Mouse (Mus musculus): ENCODE measurements around the gene Epb41l4b. TPM values are rescaled to one million over a fixed set of nuclear protein-coding genes. Genes with fewer than 3 reads are reported as not detected.

Gene Epb41l4b
- total and polyA plus RNA-seq, 2 experiments from 2014 or later = 4.2 to 14.7 TPM

GRCm38 (mm10) chr4:57088301-57088700 is 54.9 kb downstream of the Epb41l4b start:
- no peak overlapping the region for H3K4me2 ChIP-seq (ENCODE audit: low read depth, low read length)
- H3K9ac ChIP-seq (replicated peaks; ENCODE audit: low read length) = no peak overlapping the region
- ATAC-seq = no peak
- H3K9me3 ChIP-seq (ENCODE audit: low read length) = no peaks in the 10 kb centered on the region
- no peak for DNase-seq (ENCODE audit: low spot score)
- H3K27ac ChIP-seq = no peak overlapping the region
- 76% methylated on average over 4 of the region's 4 CpGs for WGBS
- peaks cover 6% of the 10 kb centered on the region for H3K4me1 ChIP-seq (ENCODE audit: insufficient read depth, low read length)
- H3K36me3 ChIP-seq (ENCODE audit: insufficient read depth, low read length) = no peaks in the 10 kb centered on the region
- no peak for TF ChIP-seq CTCF (IDR thresholded peaks at IDR 0.05; ENCODE audit: low read depth)
- no peaks in the 10 kb centered on the region for H3K27me3 ChIP-seq (ENCODE audit: insufficient read depth, low read length)
- no peak overlapping the region for H3K4me3 ChIP-seq (ENCODE audit: low read length)

GRCm38 (mm10) chr4:57085750-57086400 is 57.4 kb downstream of the Epb41l4b start:
- ATAC-seq = no peak

GRCm38 (mm10) chr4:57083653-57084052 is 59.6 kb downstream of the Epb41l4b start:
- TF ChIP-seq CTCF (IDR thresholded peaks at IDR 0.05; ENCODE audit: low read depth) = no peak
- no peak overlapping the region for H3K9ac ChIP-seq (replicated peaks; ENCODE audit: low read length)
- no peaks in the 10 kb centered on the region; the same call in 1 of the 2 replicates for H3K4me1 ChIP-seq (ENCODE audit: insufficient read depth, low read length)
- no peaks in the 10 kb centered on the region for H3K9me3 ChIP-seq (ENCODE audit: low read length)
- no peak overlapping the region for H3K27ac ChIP-seq
- no peak overlapping the region for H3K4me2 ChIP-seq (ENCODE audit: low read depth, low read length)
- no peaks in the 10 kb centered on the region for H3K27me3 ChIP-seq (ENCODE audit: insufficient read depth, low read length)
- H3K36me3 ChIP-seq (ENCODE audit: insufficient read depth, low read length) = no peaks in the 10 kb centered on the region
- no peak overlapping the region for H3K4me3 ChIP-seq (ENCODE audit: low read length)
- 68% methylated on average over 11 of the region's 11 CpGs for WGBS
- ATAC-seq (no peak), DNase-seq (ENCODE audit: low spot score) (no peak)

More at GRCm38 (mm10) chr4:57085750-57086400, 57.4 kb downstream of the Epb41l4b start:
- H3K9ac ChIP-seq (replicated peaks; ENCODE audit: low read length) = no peak overlapping the region
- no peak for TF ChIP-seq CTCF (IDR thresholded peaks at IDR 0.05; ENCODE audit: low read depth)
- 48% methylated on average over 10 of the region's 10 CpGs for WGBS
- H3K27me3 ChIP-seq (ENCODE audit: insufficient read depth, low read length) = no peaks in the 10 kb centered on the region
- H3K27ac ChIP-seq = no peak overlapping the region
- H3K36me3 ChIP-seq (ENCODE audit: insufficient read depth, low read length) = no peaks in the 10 kb centered on the region
- no peaks in the 10 kb centered on the region for H3K9me3 ChIP-seq (ENCODE audit: low read length)
- no peak overlapping the region for H3K4me3 ChIP-seq (ENCODE audit: low read length)
- no peak for DNase-seq (ENCODE audit: low spot score)
- H3K4me2 ChIP-seq (ENCODE audit: low read depth, low read length) = no peak overlapping the region
- no peaks in the 10 kb centered on the region; the same call in 1 of the 2 replicates for H3K4me1 ChIP-seq (ENCODE audit: insufficient read depth, low read length)

GRCm38 (mm10) chr4:57082775-57083428 is 60.3 kb downstream of the Epb41l4b start:
- WGBS = 64% methylated on average over 10 of the region's 10 CpGs
- ATAC-seq = 0 out of 2 replicates have a peak, but pooled peaks have one; percentile 27
- H3K27me3 ChIP-seq (ENCODE audit: insufficient read depth, low read length) = no peaks in the 10 kb centered on the region

GRCm38 (mm10) chr4:57081463-57081862 is 61.8 kb downstream of the Epb41l4b start:
- TF ChIP-seq CTCF (IDR thresholded peaks at IDR 0.05; ENCODE audit: low read depth) = no peak
- H3K4me2 ChIP-seq (ENCODE audit: low read depth, low read length) = no peak overlapping the region
- no peak overlapping the region for H3K4me3 ChIP-seq (ENCODE audit: low read length)
- no peaks in the 10 kb centered on the region for H3K9me3 ChIP-seq (ENCODE audit: low read length)
- DNase-seq (ENCODE audit: low spot score) (no peak), ATAC-seq (no peak)
- no peak overlapping the region for H3K9ac ChIP-seq (replicated peaks; ENCODE audit: low read length)
- H3K27me3 ChIP-seq (ENCODE audit: insufficient read depth, low read length) = no peaks in the 10 kb centered on the region
- H3K27ac ChIP-seq = no peak overlapping the region
- no peaks in the 10 kb centered on the region for H3K4me1 ChIP-seq (ENCODE audit: insufficient read depth, low read length)
- WGBS = 52% methylated on average over 7 of the region's 7 CpGs
- no peaks in the 10 kb centered on the region for H3K36me3 ChIP-seq (ENCODE audit: insufficient read depth, low read length)

More at GRCm38 (mm10) chr4:57082775-57083428, 60.3 kb downstream of the Epb41l4b start:
- H3K9me3 ChIP-seq (ENCODE audit: low read length) = no peaks in the 10 kb centered on the region
- H3K27ac ChIP-seq = no peak overlapping the region
- no peak overlapping the region for H3K4me2 ChIP-seq (ENCODE audit: low read depth, low read length)
- no peak for DNase-seq (ENCODE audit: low spot score)
- TF ChIP-seq CTCF (IDR thresholded peaks at IDR 0.05; ENCODE audit: low read depth) = no peak
- no peak overlapping the region for H3K9ac ChIP-seq (replicated peaks; ENCODE audit: low read length)
- no peak overlapping the region for H3K4me3 ChIP-seq (ENCODE audit: low read length)
- H3K4me1 ChIP-seq (ENCODE audit: insufficient read depth, low read length) = no peaks in the 10 kb centered on the region
- H3K36me3 ChIP-seq (ENCODE audit: insufficient read depth, low read length) = no peaks in the 10 kb centered on the region

- no peak overlapping the region for H3K27ac ChIP-seq
- no peaks in the 10 kb centered on the region for H3K4me1 ChIP-seq (ENCODE audit: insufficient read depth, low read length)
- H3K4me3 ChIP-seq (ENCODE audit: low read length) = no peak overlapping the region
- DNase-seq (ENCODE audit: low spot score) = no peak
- ATAC-seq = no peak
- no peak overlapping the region for H3K4me2 ChIP-seq (ENCODE audit: low read depth, low read length)
- no peaks in the 10 kb centered on the region; the same call in 1 of the 2 replicates for H3K36me3 ChIP-seq (ENCODE audit: insufficient read depth, low read length)
- H3K9ac ChIP-seq (replicated peaks; ENCODE audit: low read length) = no peak overlapping the region
- no peaks in the 10 kb centered on the region for H3K9me3 ChIP-seq (ENCODE audit: low read length)
- no peak for TF ChIP-seq CTCF (IDR thresholded peaks at IDR 0.05; ENCODE audit: low read depth)
- 63% methylated on average over 7 of the region's 7 CpGs for WGBS
- no peaks in the 10 kb centered on the region for H3K27me3 ChIP-seq (ENCODE audit: insufficient read depth, low read length)
Observed at GRCm38 (mm10) chr4:57073843-57074242, 69.4 kb downstream of the Epb41l4b start.

GRCm38 (mm10) chr4:57073174-57073573 is 70.1 kb downstream of the Epb41l4b start:
- no peak for TF ChIP-seq CTCF (IDR thresholded peaks at IDR 0.05; ENCODE audit: low read depth)
- Histone ChIP-seq H3K4me2 (ENCODE audit: low read depth, low read length) (no peak overlapping the region), H3K4me1 (ENCODE audit: insufficient read depth, low read length) (no peaks in the 10 kb centered on the region), H3K9ac (replicated peaks; ENCODE audit: low read length) (no peak overlapping the region), H3K27ac (no peak overlapping the region), H3K9me3 (ENCODE audit: low read length) (no peaks in the 10 kb centered on the region), H3K36me3 (ENCODE audit: insufficient read depth, low read length) (no peaks in the 10 kb centered on the region; the same call in 1 of the 2 replicates), H3K4me3 (ENCODE audit: low read length) (no peak overlapping the region), H3K27me3 (ENCODE audit: insufficient read depth, low read length) (no peaks in the 10 kb centered on the region)
- no peak for ATAC-seq
- no peak for DNase-seq (ENCODE audit: low spot score)
- 93% methylated on average over 14 of the region's 14 CpGs for WGBS
